ENCODE assay signal across 8 mouse cellular contexts in the genomic region with DNA sequence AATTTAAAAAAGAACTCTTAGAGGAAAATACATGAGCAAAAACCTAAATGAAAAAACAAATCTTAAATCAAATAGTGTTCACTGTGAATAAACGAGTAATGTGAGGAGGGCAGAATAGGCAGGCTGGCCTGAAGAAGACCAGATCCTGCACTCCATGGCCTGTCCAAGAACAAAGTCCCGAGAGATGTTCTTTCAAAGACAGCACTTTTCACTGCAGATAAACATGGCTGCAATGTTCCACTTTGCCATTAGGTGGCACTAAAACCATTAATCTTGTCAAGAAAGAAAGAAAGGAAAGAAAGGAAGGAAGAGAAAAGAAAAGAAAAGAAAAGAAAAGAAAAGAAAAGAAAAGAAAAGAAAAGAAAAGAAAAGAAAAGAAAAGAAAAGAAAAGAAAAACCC. TPM values are rescaled to one million over a fixed set of nuclear protein-coding genes. Genes with fewer than 3 reads are reported as not detected.
DNase-seq lines count a peak whose midpoint lies in the region; ATAC-seq and TF ChIP-seq lines count a peak whose summit lies in the region.

No protein-coding gene starts in this region.

- intact Hi-C loops in heart, postnatal 25 days (cut with DNase I) = loop anchor here (2.0 to 10.0 kb wide), 5 partner anchors 49 to 452 kb away; a partner anchor contains a TSS

- peak; percentile 9; the same call in 1 of the 2 replicates for TF ChIP-seq CTCF in bone marrow macrophage, adult 2 months (IDR thresholded peaks at IDR 0.05; ENCODE audit: low read depth, low read length)

- no peaks in the 10 kb centered on the region for H3K4me1 ChIP-seq in bone marrow macrophage, adult 2 months (ENCODE audit: control insufficient read depth, insufficient read depth, low read length)

- ATAC-seq in erythroblast, adult 5-6 weeks (replicated peaks; ENCODE audit: low FRiP score, poor library complexity, severe bottlenecking) = peak; percentile 73; the same call in 1 of the 2 replicates

- H3K4me3 ChIP-seq in bone marrow macrophage, adult 2 months (ENCODE audit: insufficient read depth, low read length) = no peak overlapping the region

- peak; percentile 65 for DNase-seq in heart, adult 8-10 months (ENCODE audit: low spot score)
- no peak for DNase-seq in heart, postnatal 25 days (ENCODE audit: low spot score)
- DNase-seq in CD4-positive helper T cell, adult 2 months (ENCODE audit: low read depth, low spot score) = peak; percentile 61
- peak; percentile 73 for DNase-seq in kidney, postnatal 14 days
- peak; percentile 71 for DNase-seq in lung, postnatal 10 days
- peak; percentile 10 to 52 for DNase-seq in spleen, postnatal 36 days (ENCODE audit: low spot score in 2 of 2)

- H3K27ac ChIP-seq in bone marrow macrophage, adult 2 months (ENCODE audit: insufficient read depth, low read depth, low read length) = no peak overlapping the region

- TF ChIP-seq POLR2A in bone marrow macrophage, adult 2 months (IDR thresholded peaks at IDR 0.05; ENCODE audit: borderline replicate concordance, low read depth, low read length) = no peak

RNA-seq across cellular contexts. Expression of a gene that starts 49.8 kb away (rescaled TPM):
- total RNA-seq in heart, adult 8-10 months (2022) = 10 to 100 TPM; 61.7 to 86.7 (median 68.5) TPM
- total RNA-seq in heart, postnatal 25 days (2021) = 10 to 100 TPM; 73.7 to 84.1 TPM
- 25.4 and 29.9 TPM in 2 replicates for polyA plus RNA-seq in bone marrow macrophage, adult 2 months (2012; ENCODE audit: insufficient read depth, insufficient read length, missing spikeins)
- total RNA-seq in erythroblast, adult 5-6 weeks (2015; ENCODE audit: low replicate concordance) = 82.3 and 161 TPM in 2 replicates
- 105 and 110 TPM in 2 replicates for total RNA-seq in erythroblast, adult 5-6 weeks (2017; ENCODE audit: low replicate concordance)
